Mouse (Mus musculus) forebrain, embryonic 15.5 days (tissue): ENCODE measurements around the gene Specc1l. TPM values are rescaled to one million over a fixed set of nuclear protein-coding genes. Genes with fewer than 3 reads are reported as not detected.

ENCODE experiments used
- ATAC-seq: fragments of 200-750 bp; cut with Nextera tagmentation; replicated peaks from 2 replicates; pipeline ENCODE4 v1.8.0; 2017; ENCODE audit warnings: mild to moderate bottlenecking, moderate TSS enrichment, moderate library complexity
- H3K27ac ChIP-seq: fragments of 300-500 bp; sonication (generic); replicated peaks from 2 replicates; pipeline ENCODE4 v1.5.1; 2015; ENCODE audit warnings: mild to moderate bottlenecking, inconsistent platforms
- H3K27me3 ChIP-seq: fragments of 300-500 bp; sonication (generic); 2 replicates; pipeline ENCODE4 v1.6.1; 2015; ENCODE audit warnings: inconsistent platforms
- H3K36me3 ChIP-seq: fragments of 300-500 bp; sonication (generic); 2 replicates; pipeline ENCODE4 v1.6.1; 2015; ENCODE audit warnings: mild to moderate bottlenecking, inconsistent platforms
- H3K4me1 ChIP-seq: fragments of 300-500 bp; sonication (generic); 2 replicates; pipeline ENCODE4 v1.6.1; 2015; ENCODE audit warnings: inconsistent platforms
- H3K4me2 ChIP-seq: fragments of 300-500 bp; sonication (generic); replicated peaks from 2 replicates; pipeline ENCODE4 v1.6.1; 2015; ENCODE audit warnings: mild to moderate bottlenecking, inconsistent platforms
- H3K4me3 ChIP-seq: fragments of 300-500 bp; sonication (generic); 2 replicates; pipeline ENCODE4 v1.5.1; 2015; ENCODE audit warnings: mild to moderate bottlenecking, inconsistent platforms
- H3K9ac ChIP-seq: fragments of 300-500 bp; sonication (generic); replicated peaks from 2 replicates; pipeline ENCODE4 v1.6.1; 2015; ENCODE audit warnings: mild to moderate bottlenecking, inconsistent platforms
- H3K9me3 ChIP-seq: fragments of 300-500 bp; sonication (generic); 2 replicates; pipeline ENCODE4 v1.6.1; 2016; ENCODE audit warnings: inconsistent platforms
- whole genome bisulfite sequencing: fragments of 180-500 bp; shearing (Covaris S2); methylation state at CpG from one replicate; pipeline ENCODE4 v1.1.7; 2015; ENCODE audit warnings: mixed read lengths; 5-methylcytosine and 5-hydroxymethylcytosine counted together
- polyA plus RNA-seq: library from polyadenylated mRNA; unstranded; fragments of >200 nt; fragmentation: Nextera tagmentation; extraction: Ambion mirVana; gene quantifications from 2 replicates; pipeline ENCODE4 v1.2.1, GENCODE M21; 2015

The Specc1l gene
- polyA plus RNA-seq, 1 experiment from 2014 or later = 44.7 TPM

DNA sequence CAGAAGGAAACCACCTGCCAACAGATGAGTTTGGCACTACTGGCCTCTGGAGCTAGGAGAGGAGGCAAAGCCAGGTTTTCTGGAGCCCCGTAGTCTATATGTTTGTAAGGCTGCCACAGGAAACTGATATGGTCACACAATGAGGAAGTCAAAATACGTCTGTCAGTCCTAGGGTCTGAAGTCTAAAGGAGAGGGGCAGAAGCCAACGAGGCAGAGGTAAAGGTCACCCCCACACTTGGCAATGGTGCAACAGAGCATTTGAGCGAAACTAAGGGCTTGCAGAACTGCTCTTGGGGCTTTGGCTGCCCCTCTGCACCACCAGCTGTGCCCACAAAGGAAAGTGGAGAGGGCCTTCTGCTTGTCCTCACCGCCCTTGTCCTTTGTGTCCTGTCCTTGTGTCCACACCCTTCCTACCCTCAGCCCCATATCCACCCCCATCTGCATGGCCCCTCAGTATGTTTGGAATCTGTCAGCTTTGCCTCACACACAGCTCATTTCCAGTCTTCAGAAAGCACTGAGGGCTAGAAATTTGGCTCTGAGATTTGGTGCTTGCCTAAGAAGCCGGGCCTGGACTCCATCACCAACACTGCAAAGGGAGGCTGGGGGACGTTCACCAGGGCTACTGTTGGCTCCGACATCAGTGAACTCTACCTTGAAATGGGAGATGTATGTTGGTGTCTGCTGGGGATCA, 24.4 kb upstream of the Specc1l start:
- Histone ChIP-seq H3K4me3 (no peak overlapping the region), H3K9ac (no peak overlapping the region), H3K4me2 (no peak overlapping the region), H3K27me3 (no peaks in the 10 kb centered on the region), H3K27ac (no peak overlapping the region), H3K36me3 (peaks cover 16% of the 10 kb centered on the region), H3K9me3 (no peaks in the 10 kb centered on the region), H3K4me1 (no peaks in the 10 kb centered on the region)
- WGBS = 86% methylated on average over 8 of the region's 8 CpGs
- no peak for ATAC-seq

DNA sequence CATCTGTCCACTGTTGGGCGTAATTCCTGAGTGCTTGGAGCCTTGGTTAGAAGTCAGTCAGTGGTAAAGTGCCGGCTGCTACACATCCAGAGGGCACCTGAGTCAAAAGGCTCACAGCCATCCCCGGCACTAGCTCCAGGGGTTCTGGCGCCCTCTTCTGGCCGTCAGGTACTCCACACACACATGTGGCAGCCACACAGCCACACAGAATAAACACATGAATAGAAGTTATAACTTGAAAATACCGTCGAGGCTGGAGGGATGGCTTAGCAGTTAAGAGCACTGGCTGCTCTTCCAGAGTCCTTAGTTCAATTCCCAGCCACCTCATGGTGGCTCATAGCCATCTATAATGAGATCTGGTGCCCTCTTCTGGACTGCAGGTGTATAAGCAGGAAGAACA, 20.2 kb upstream of the Specc1l start:
- H3K27ac ChIP-seq = no peak overlapping the region
- no peaks in the 10 kb centered on the region for H3K4me1 ChIP-seq
- no peaks in the 10 kb centered on the region for H3K36me3 ChIP-seq
- H3K4me3 ChIP-seq = no peak overlapping the region
- no peaks in the 10 kb centered on the region for H3K27me3 ChIP-seq
- no peak for ATAC-seq
- H3K9ac ChIP-seq = no peak overlapping the region
- WGBS = 53% methylated on average over 7 of the region's 7 CpGs
- H3K4me2 ChIP-seq = no peak overlapping the region
- 0 out of 2 replicates have a peak, but pooled peaks cover 4% of the 10 kb centered on the region for H3K9me3 ChIP-seq

DNA sequence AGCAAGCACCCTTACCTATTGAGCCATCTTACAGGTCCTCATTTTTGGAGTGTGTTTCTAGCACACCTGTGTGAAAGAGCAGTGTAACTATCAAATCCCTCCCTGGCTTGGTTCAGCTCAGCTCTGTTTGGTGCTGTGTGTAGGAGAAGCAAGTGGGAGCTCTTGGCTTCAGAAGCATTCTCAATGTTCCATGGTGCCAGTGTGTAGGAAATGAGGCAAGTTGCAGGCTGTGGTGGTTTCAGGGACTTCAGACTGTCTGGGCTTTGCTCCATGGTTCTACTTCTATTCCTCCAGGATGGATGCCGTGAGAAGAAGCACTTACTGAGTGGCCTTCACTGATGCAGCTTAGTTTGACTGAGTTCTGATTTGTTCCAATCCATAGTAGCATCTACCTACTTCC, 14.1 kb upstream of the Specc1l start:
- Histone ChIP-seq H3K9me3 (0 out of 2 replicates have a peak, but pooled peaks cover 4% of the 10 kb centered on the region), H3K27ac (no peak overlapping the region), H3K4me2 (no peak overlapping the region), H3K4me1 (no peaks in the 10 kb centered on the region), H3K4me3 (no peak overlapping the region), H3K27me3 (no peaks in the 10 kb centered on the region), H3K9ac (no peak overlapping the region), H3K36me3 (no peaks in the 10 kb centered on the region)
- no peak for ATAC-seq
- WGBS = 86% methylated on average over 1 of the region's 1 CpGs

DNA sequence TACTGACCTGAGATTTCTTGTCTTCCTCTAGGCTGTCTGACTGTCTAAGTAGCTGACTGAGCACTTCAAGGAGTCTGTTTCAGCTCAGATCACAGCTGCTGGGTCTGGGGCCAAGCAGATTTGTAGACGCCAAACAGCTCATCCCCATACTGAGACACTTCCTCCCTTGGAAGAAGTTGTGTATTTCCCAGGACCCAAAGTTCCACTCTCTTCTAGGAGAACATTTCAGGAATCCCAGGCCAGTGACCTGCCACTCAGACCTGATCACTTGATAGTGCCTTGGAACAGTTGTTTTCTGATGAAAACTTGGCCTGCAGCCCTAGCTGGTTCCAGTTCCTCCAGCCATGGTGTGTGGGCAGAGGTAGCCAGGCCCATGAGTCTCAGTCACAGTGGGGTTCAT, 11.1 kb upstream of the Specc1l start:
- 91% methylated on average over 1 of the region's 1 CpGs for WGBS
- Histone ChIP-seq H3K27me3 (no peaks in the 10 kb centered on the region), H3K4me2 (no peak overlapping the region), H3K9ac (no peak overlapping the region), H3K36me3 (no peaks in the 10 kb centered on the region), H3K4me3 (no peak overlapping the region), H3K4me1 (no peaks in the 10 kb centered on the region), H3K27ac (no peak overlapping the region), H3K9me3 (no peaks in the 10 kb centered on the region)
- ATAC-seq = no peak

DNA sequence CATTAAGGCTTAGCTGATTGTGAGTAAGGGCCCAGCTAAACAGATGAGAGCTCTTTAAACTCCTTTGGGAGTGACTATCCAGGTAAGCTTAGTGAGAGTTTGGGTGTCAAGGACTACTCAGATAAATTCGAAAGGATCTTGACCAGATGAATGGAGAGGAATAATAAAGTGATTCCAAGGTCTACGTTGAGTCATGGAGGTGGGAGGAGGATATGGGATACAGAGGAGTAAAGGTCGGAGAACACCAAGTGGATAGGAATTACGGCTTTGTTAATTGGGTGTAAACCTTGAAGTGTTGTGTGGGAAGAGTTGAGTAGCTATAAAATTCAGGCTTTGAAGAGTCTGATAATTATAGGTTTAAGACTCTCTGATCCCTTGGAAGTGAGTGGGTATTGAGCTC, 5.7 kb upstream of the Specc1l start:
- H3K4me1 ChIP-seq = peaks cover under 1% of the 10 kb centered on the region; the same call in 1 of the 2 replicates
- H3K9me3 ChIP-seq = no peaks in the 10 kb centered on the region
- H3K27me3 ChIP-seq = no peaks in the 10 kb centered on the region
- WGBS = 83% methylated on average over 4 of the region's 4 CpGs
- no peak overlapping the region for H3K4me3 ChIP-seq
- H3K36me3 ChIP-seq = no peaks in the 10 kb centered on the region
- ATAC-seq = no peak
- no peak overlapping the region for H3K27ac ChIP-seq
- H3K9ac ChIP-seq = no peak overlapping the region
- H3K4me2 ChIP-seq = no peak overlapping the region

DNA sequence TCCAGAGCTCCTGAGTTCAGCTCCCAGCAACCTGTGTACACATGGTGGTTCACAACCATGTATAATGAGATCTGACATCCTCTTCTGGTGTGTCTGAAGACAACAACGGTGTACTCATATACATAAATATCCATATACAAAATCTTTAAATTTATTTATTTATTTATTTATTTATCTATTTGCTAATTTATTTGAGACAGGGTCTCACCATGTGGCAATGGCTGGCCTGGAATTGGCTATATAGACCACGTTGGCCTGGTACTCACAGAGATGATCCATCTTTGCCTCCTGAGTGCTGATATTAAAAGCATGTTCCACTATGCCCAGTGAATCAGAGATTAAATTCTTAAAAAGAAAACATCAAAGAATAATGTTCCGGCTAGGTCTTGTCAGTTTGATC, 1.0 kb upstream of the Specc1l start:
- 94% methylated on average over 3 of the region's 3 CpGs for WGBS
- H3K9ac ChIP-seq = no peak overlapping the region

DNA sequence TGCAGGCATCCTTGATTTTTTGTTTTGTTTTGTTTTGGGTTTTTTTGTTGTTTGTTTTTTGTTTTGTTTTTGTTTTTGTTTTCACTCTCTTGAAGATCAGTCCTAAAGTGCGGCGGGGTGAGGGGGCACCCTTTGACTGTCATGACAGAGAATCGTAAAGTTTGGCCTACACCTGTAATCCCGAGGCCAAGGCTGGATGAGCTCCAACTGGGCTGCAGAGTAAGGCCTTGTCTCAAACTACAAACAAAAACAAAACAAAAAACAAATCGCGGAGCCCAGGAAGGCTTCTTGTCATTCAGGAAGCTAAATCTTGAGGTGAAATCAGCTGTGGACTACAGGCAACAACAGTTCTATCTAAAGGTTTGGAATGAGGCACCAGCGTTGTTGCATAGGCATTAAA, 1.1 kb downstream of the Specc1l start:
- peak overlapping the region; percentile 87 for H3K4me3 ChIP-seq
- peak overlapping the region; percentile 100 for H3K27ac ChIP-seq
- peak overlapping the region; percentile 98 for H3K9ac ChIP-seq
- H3K27me3 ChIP-seq = no peaks in the 10 kb centered on the region
- peak overlapping the region; percentile 52 for H3K4me2 ChIP-seq
- H3K36me3 ChIP-seq = no peaks in the 10 kb centered on the region
- peaks cover 21% of the 10 kb centered on the region for H3K4me1 ChIP-seq
- no peaks in the 10 kb centered on the region for H3K9me3 ChIP-seq
- WGBS = 28% methylated on average over 7 of the region's 7 CpGs
- no peak for ATAC-seq

More for the DNA sequence above, 1.0 kb upstream of the Specc1l start:
- H3K27ac ChIP-seq = peak overlapping the region; percentile 100; the same call in 1 of the 2 replicates
- H3K4me3 ChIP-seq = no peak overlapping the region
- peaks cover 21% of the 10 kb centered on the region for H3K4me1 ChIP-seq
- no peaks in the 10 kb centered on the region for H3K9me3 ChIP-seq
- H3K4me2 ChIP-seq = no peak overlapping the region
- no peaks in the 10 kb centered on the region for H3K27me3 ChIP-seq
- no peaks in the 10 kb centered on the region for H3K36me3 ChIP-seq
- ATAC-seq = no peak

DNA sequence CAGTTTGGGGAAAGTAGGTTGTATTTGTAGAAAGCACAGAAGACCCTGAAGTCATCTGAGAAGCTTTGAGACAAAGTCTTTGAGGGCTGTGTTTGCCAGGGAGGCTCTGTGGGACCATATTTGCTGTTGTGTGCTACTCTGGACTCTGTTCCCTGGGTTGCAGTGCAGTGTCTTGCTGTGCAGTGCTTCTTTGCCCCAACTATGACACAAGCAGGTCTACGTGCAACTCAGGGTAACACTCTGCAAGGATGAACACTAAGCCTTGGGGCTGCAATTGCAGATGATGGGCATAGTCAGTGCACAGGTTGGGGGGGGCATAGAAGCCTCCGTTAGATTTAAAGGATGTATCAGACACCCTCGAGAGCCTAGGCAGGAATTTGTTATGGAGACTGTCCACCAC, 8.8 kb downstream of the Specc1l start:
- Histone ChIP-seq H3K27ac (no peak overlapping the region), H3K36me3 (no peaks in the 10 kb centered on the region), H3K4me1 (peaks cover 2% of the 10 kb centered on the region; the same call in 1 of the 2 replicates), H3K27me3 (no peaks in the 10 kb centered on the region), H3K4me3 (no peak overlapping the region), H3K9me3 (no peaks in the 10 kb centered on the region), H3K9ac (no peak overlapping the region), H3K4me2 (no peak overlapping the region)
- WGBS = 93% methylated on average over 3 of the region's 3 CpGs
- ATAC-seq = no peak

DNA sequence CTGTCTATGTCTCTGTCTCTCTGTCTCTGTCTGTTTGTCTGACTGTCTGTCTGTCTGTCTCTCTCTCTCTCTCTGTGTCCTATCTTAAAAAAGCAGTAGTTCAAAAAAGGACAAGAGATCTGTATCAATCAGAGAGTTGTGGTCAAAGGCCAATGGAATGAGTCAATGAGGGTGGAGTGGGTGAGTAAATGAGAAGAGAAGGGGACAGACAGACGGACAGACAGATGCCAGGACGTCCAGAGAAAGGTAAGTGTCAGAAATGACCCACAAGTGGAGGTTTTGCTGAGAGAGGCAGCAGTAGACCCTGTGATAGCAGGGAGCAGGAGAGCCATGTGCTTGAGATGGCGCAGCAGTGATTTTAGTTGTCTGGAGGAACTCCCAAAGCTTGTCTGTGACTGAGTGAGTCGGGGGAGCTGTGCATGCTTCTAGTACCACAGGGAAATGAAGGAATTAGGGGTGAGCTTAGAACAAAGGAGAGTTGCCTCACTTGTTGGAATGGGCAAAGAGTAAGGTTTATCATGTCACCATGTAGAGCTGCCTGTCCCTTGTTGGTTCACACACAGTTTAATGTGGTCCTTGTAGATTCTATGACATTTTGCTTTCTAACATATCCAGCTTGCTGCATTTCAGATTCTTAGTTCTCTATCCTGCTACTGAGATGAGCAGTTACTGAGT, 10.2 kb downstream of the Specc1l start:
- Histone ChIP-seq H3K4me1 (peaks cover 2% of the 10 kb centered on the region; the same call in 1 of the 2 replicates), H3K36me3 (no peaks in the 10 kb centered on the region), H3K9ac (no peak overlapping the region), H3K4me2 (no peak overlapping the region), H3K27ac (no peak overlapping the region), H3K9me3 (no peaks in the 10 kb centered on the region), H3K27me3 (no peaks in the 10 kb centered on the region), H3K4me3 (no peak overlapping the region)
- 72% methylated on average over 4 of the region's 4 CpGs for WGBS
- no peak for ATAC-seq

DNA sequence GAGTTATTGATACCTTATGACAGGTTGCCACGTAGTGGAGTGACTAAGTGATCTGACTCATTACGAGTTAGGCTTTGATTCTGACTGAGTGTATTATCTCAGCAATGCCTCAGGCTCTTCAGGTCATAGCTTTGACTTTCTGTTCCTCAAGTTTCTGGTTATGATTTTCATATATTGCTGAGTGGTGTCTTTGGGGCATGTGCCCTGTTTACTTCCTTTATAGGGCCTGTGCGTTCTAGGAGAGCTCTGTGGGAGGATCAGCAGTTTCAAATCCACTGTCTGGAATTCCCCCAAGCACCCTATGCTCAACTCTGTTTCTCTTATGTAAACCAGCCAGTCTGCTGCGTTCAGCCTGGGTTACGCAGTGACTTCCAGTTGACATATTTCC, 10.7 kb downstream of the Specc1l start:
- no peak for ATAC-seq
- Histone ChIP-seq H3K36me3 (no peaks in the 10 kb centered on the region), H3K9ac (no peak overlapping the region), H3K4me3 (no peak overlapping the region), H3K27ac (no peak overlapping the region), H3K27me3 (no peaks in the 10 kb centered on the region), H3K9me3 (no peaks in the 10 kb centered on the region), H3K4me2 (no peak overlapping the region), H3K4me1 (peaks cover 2% of the 10 kb centered on the region; the same call in 1 of the 2 replicates)
- 87% methylated on average over 5 of the region's 5 CpGs for WGBS

DNA sequence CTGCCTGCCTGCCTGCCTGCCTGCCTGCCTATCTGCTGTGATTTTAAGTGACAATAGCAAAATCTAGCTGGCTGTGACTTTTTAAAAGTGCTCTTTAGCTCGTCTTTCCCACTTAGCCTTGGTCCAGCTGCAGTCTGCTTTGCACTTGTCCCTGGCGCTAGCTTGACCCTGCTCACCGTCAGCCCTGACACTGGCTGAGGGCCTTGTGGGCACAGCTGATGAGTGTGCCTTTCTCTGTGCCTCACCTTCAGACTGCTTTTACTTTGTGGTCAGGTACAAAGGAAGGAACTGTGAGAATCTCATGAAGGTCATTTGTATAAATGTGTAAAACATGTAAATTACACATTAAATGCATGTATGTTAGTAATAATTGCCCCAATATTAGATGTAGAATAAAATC, 12.3 kb downstream of the Specc1l start:
- Histone ChIP-seq H3K4me2 (no peak overlapping the region), H3K36me3 (no peaks in the 10 kb centered on the region), H3K9me3 (no peaks in the 10 kb centered on the region), H3K27me3 (no peaks in the 10 kb centered on the region), H3K27ac (no peak overlapping the region), H3K9ac (no peak overlapping the region), H3K4me1 (peaks cover 2% of the 10 kb centered on the region; the same call in 1 of the 2 replicates), H3K4me3 (no peak overlapping the region)
- no peak for ATAC-seq
- WGBS = 67% methylated on average over 3 of the region's 3 CpGs

DNA sequence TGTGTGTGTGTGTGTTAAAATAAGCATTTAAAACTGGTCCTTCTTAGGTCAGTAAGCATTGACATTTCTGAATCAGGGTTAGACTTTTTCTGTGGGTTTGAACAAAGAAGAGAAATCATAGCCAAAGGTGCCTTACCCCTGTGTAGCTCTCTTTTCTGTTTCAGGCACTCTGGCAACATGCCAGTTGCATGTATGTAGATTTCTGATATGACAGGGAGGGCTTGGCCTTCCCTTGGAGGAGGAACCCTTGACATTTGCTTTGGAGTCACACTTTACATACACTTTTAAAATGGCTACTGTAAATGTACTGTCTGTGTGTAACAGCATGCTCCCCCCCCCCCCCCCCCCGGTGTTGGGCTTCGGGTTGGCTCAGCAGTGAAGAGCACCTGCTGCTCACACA, 12.8 kb downstream of the Specc1l start:
- H3K36me3 ChIP-seq = 0 out of 2 replicates have a peak, but pooled peaks cover 2% of the 10 kb centered on the region
- H3K9me3 ChIP-seq = no peaks in the 10 kb centered on the region
- H3K27ac ChIP-seq = no peak overlapping the region
- H3K27me3 ChIP-seq = no peaks in the 10 kb centered on the region
- H3K9ac ChIP-seq = no peak overlapping the region
- 17% methylated on average over 1 of the region's 2 CpGs for WGBS
- no peak for ATAC-seq
- H3K4me1 ChIP-seq = peaks cover 2% of the 10 kb centered on the region; the same call in 1 of the 2 replicates
- H3K4me2 ChIP-seq = no peak overlapping the region
- no peak overlapping the region for H3K4me3 ChIP-seq
